Mouse (Mus musculus) heart, adult 2 months (tissue): Measurements from ENCODE around the gene Ttn. TPM values are rescaled to one million over a fixed set of nuclear protein-coding genes. Genes with fewer than 3 reads are reported as not detected.
A peak's percentile ranks its signal among the peaks of the same experiment; 100 is the strongest.

Source experiments
- DNase-seq, 2 experiments: peaks; one replicate each; pipeline ENCODE4 v3.0.0; 2021
- H3K27ac ChIP-seq: fragments of 200-600 bp; 2 replicates; pipeline ENCODE4 v1.8.1; 2022
- H3K27me3 ChIP-seq: fragments of 200-500 bp; 2 replicates; pipeline ENCODE4 v1.6.1; 2012; ENCODE audit warnings: mild to moderate bottlenecking, low read length, inconsistent platforms, mixed read lengths; ENCODE audit not compliant: control insufficient read depth, insufficient read depth
- H3K36me3 ChIP-seq: fragments of 200-500 bp; 2 replicates; pipeline ENCODE4 v1.6.1; 2012; ENCODE audit warnings: low read length, inconsistent platforms; ENCODE audit not compliant: control insufficient read depth, insufficient read depth
- H3K4me1 ChIP-seq: fragments of 200-500 bp; 2 replicates; pipeline ENCODE4 v1.6.1; 2011; ENCODE audit warnings: low read length; ENCODE audit not compliant: control insufficient read depth, insufficient read depth
- H3K4me3 ChIP-seq: fragments of 200-600 bp; 2 replicates; pipeline ENCODE4 v1.8.1; 2022
- H3K79me2 ChIP-seq: fragments of 200-500 bp; replicated peaks from 2 replicates; pipeline ENCODE4 v1.6.1; 2012; ENCODE audit warnings: mild to moderate bottlenecking, inconsistent platforms, low read length, moderate library complexity, mixed read lengths; ENCODE audit not compliant: control insufficient read depth, insufficient read depth
- H3K9ac ChIP-seq: fragments of 200-500 bp; 2 replicates; pipeline ENCODE4 v1.6.1; 2012; ENCODE audit warnings: low read depth, mild to moderate bottlenecking, control low read depth, inconsistent platforms, low read length, mixed read lengths
- CTCF ChIP-seq: fragments of 200-600 bp; IDR thresholded peaks from 2 replicates; pipeline ENCODE4 v1.8.1; 2022; ENCODE audit warnings: antibody characterized with exemption, mild to moderate bottlenecking, moderate library complexity
- EP300 ChIP-seq: fragments of 200-500 bp; IDR thresholded peaks from 2 replicates; pipeline ENCODE4 v1.6.1; 2011; ENCODE audit warnings: low read depth, low read length, control low read depth; ENCODE audit not compliant: insufficient read depth
- POLR2A ChIP-seq: fragments of 200-500 bp; IDR thresholded peaks from 2 replicates; pipeline ENCODE4 v1.6.1; 2011; ENCODE audit warnings: mild to moderate bottlenecking, low read depth, low read length, control low read depth; ENCODE audit not compliant: insufficient read depth
- WGBS: fragments of 180-500 bp; shearing (Covaris S2); methylation state at CpG from one replicate; pipeline ENCODE4 v1.1.7; 2018; 5-methylcytosine and 5-hydroxymethylcytosine counted together
- intact Hi-C: fragments of 180-260 bp; cut with DNase I; formaldehyde crosslinking; loops from one replicate; pipeline ENCODE4 v1.15.1; 2025
- polyA plus RNA-seq: library from polyadenylated mRNA; depleted of rRNA; stranded (reverse); fragments of >200 nt; gene quantifications from 2 replicates; pipeline ENCODE4 v1.2.3, GENCODE M21; 2012
- total RNA-seq, 2 experiments: library from RNA; stranded (reverse); gene quantifications; 2 replicates each; pipeline ENCODE4 v1.2.3; 2021

Gene Ttn
- total and polyA plus RNA-seq, 3 experiments = 88.4 to 3,090 (median 2,567) TPM

GRCm38 (mm10) chr2:77003148-77003547 is 20.8 kb upstream of the Ttn start:
- TF ChIP-seq POLR2A (no peak), EP300 (no peak), CTCF (no peak)

GRCm38 (mm10) chr2:76998351-76998750 is 16.0 kb upstream of the Ttn start:
- Histone ChIP-seq H3K27ac (peak overlapping the region; percentile 82), H3K36me3 (no peaks in the 10 kb centered on the region), H3K27me3 (no peaks in the 10 kb centered on the region), H3K9ac (no peak overlapping the region), H3K4me1 (no peaks in the 10 kb centered on the region), H3K79me2 (no peaks in the 10 kb centered on the region), H3K4me3 (no peak overlapping the region)
- peak in 1 of 2 experiments; percentile 77 for DNase-seq
- TF ChIP-seq EP300 (peak; percentile 95), CTCF (no peak), POLR2A (peak; percentile 59)
- intact Hi-C loops = no loop called here
- 36% methylated on average over 5 of the region's 5 CpGs for WGBS

More at GRCm38 (mm10) chr2:77003148-77003547, 20.8 kb upstream of the Ttn start:
- 63% methylated on average over 2 of the region's 2 CpGs for WGBS
- Histone ChIP-seq H3K27me3 (no peaks in the 10 kb centered on the region), H3K79me2 (no peaks in the 10 kb centered on the region), H3K36me3 (no peaks in the 10 kb centered on the region), H3K9ac (no peak overlapping the region), H3K4me3 (no peak overlapping the region), H3K4me1 (no peaks in the 10 kb centered on the region), H3K27ac (no peak overlapping the region)
- intact Hi-C loops = no loop called here
- DNase-seq = no peak

- no peaks in the 10 kb centered on the region for H3K36me3 ChIP-seq
- no peaks in the 10 kb centered on the region for H3K4me1 ChIP-seq
- H3K79me2 ChIP-seq = no peaks in the 10 kb centered on the region
- DNase-seq = no peak
- 77% methylated on average over 5 of the region's 5 CpGs for WGBS
- no peak overlapping the region for H3K4me3 ChIP-seq
- no peak overlapping the region for H3K9ac ChIP-seq
- no peaks in the 10 kb centered on the region for H3K27me3 ChIP-seq
- intact Hi-C loops = no loop called here
- TF ChIP-seq POLR2A (no peak), CTCF (no peak)
- no peak overlapping the region for H3K27ac ChIP-seq
Observed at GRCm38 (mm10) chr2:76992493-76993201, 10.3 kb upstream of the Ttn start.

GRCm38 (mm10) chr2:76987317-76987716 is 5.0 kb upstream of the Ttn start:
- 85% methylated on average over 4 of the region's 4 CpGs for WGBS
- H3K27ac ChIP-seq = no peak overlapping the region
- intact Hi-C loops = no loop called here

GRCm38 (mm10) chr2:76984384-76984783 is 2.0 kb upstream of the Ttn start:
- no peak for DNase-seq
- H3K36me3 ChIP-seq = peaks cover 4% of the 10 kb centered on the region
- peak overlapping the region; percentile 40 for H3K27ac ChIP-seq
- TF ChIP-seq POLR2A (no peak), CTCF (no peak), EP300 (no peak)
- WGBS = 52% methylated on average over 5 of the region's 5 CpGs
- no peaks in the 10 kb centered on the region for H3K79me2 ChIP-seq
- no peaks in the 10 kb centered on the region for H3K4me1 ChIP-seq
- intact Hi-C loops = loop anchor here (5.0 kb wide), 1 partner anchor 48 kb away; no protein-coding TSS in a partner anchor
- no peaks in the 10 kb centered on the region for H3K27me3 ChIP-seq
- H3K4me3 ChIP-seq = no peak overlapping the region
- H3K9ac ChIP-seq = peak overlapping the region; percentile 49; the same call in 1 of the 2 replicates

More at GRCm38 (mm10) chr2:76987317-76987716, 5.0 kb upstream of the Ttn start:
- Histone ChIP-seq H3K27me3 (no peaks in the 10 kb centered on the region), H3K4me1 (no peaks in the 10 kb centered on the region), H3K36me3 (no peaks in the 10 kb centered on the region), H3K9ac (no peak overlapping the region), H3K79me2 (no peaks in the 10 kb centered on the region), H3K4me3 (no peak overlapping the region)
- no peak for TF ChIP-seq POLR2A
- DNase-seq = no peak

GRCm38 (mm10) chr2:76983601-76984000 is 1.3 kb upstream of the Ttn start:
- no peak for DNase-seq
- Histone ChIP-seq H3K9ac (no peak overlapping the region), H3K4me1 (no peaks in the 10 kb centered on the region), H3K27ac (peak overlapping the region; percentile 89), H3K79me2 (no peaks in the 10 kb centered on the region), H3K4me3 (peak overlapping the region; percentile 36), H3K36me3 (peaks cover 4% of the 10 kb centered on the region), H3K27me3 (no peaks in the 10 kb centered on the region)
- TF ChIP-seq CTCF (no peak), EP300 (no peak), POLR2A (no peak)
- WGBS = 29% methylated on average over 5 of the region's 5 CpGs
- intact Hi-C loops = loop anchor here (5.0 kb wide), 1 partner anchor 49 kb away; no protein-coding TSS in a partner anchor
